Mouse (Mus musculus) inflammation-experienced regulatory T-cells, adult 6 months (primary cell): ENCODE data around the gene Sult4a1. TPM values are rescaled to one million over a fixed set of nuclear protein-coding genes. Genes with fewer than 3 reads are reported as not detected.
"Not testable (repeated sequence)": the region's sequence is repeated elsewhere in the genome, so short reads cannot be mapped to it uniquely, and the experiment has no call there.

Source experiments
- ATAC-seq: one replicate; pipeline ENCODE4 v1.8.0; 2017
- polyA plus RNA-seq, 3 experiments: library from polyadenylated mRNA; unstranded; fragments of 100-300 nt; shearing (Covaris generic); gene quantifications; one replicate each; pipeline ENCODE4 v1.2.1; 2017

The Sult4a1 gene
- under 1 TPM in 1 of 3 experiments, not detected in 2; 0.29 TPM for polyA plus RNA-seq

- no peak for ATAC-seq
Observed at GRCm38 (mm10) chr15:84105105-84105923, at the start of gene Sult4a1. Sult4a1 (minus strand) TSS chr15:84105754.

DNA sequence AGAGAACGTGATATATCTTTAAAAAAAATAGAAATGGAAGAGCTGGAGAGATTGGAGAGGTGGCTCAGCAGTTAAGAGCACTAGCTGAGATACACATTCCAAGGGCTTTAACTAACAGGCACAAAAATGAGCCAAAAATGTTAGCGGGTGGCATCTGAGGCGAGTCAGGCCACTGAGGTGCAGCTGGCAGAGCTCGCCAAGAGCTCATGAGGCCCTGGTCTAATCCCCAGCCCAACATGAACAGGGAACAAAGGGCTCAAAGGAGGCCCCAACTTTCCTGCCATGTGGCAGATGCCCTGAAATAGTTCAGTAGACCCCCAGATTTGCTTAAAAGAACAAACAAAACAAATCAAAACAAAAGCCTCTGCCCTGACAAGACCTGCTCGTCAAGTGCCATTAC lies 35.4 kb upstream of the Sult4a1 start:
- ATAC-seq: no peak

- ATAC-seq: no peak
Observed at GRCm38 (mm10) chr15:84140109-84140508, 34.6 kb upstream of the Sult4a1 start.

DNA sequence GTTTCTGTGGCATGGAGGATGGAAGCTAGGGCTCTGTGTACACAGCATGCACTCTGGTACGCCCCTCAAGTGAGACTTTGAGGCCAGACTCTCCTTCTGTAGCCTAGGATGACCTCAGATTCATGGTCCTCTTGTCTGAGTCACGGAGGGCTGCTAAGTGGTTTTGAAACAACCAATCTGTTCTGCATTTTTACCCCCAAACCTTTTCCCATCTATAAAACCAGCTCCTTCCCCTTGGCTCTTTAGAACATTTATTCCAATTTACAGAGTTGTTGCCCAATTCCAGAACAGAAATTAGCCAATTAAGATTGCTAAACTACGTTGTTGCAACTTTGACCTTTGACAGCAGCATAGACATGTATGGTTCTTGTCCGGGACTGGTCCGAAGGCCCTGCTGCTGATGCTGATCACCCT lies 34.0 kb upstream of the Sult4a1 start:
- ATAC-seq: no peak

- no peak for ATAC-seq
Observed at GRCm38 (mm10) chr15:84136473-84137415, 31.2 kb upstream of the Sult4a1 start.

GRCm38 (mm10) chr15:84135472-84135871 lies 29.9 kb upstream of the Sult4a1 start:
- ATAC-seq: no peak

- no peak for ATAC-seq
Observed at GRCm38 (mm10) chr15:84133440-84133839, 27.9 kb upstream of the Sult4a1 start.

GRCm38 (mm10) chr15:84131971-84132370 lies 26.4 kb upstream of the Sult4a1 start:
- no peak for ATAC-seq

GRCm38 (mm10) chr15:84131096-84131786 lies 25.7 kb upstream of the Sult4a1 start:
- ATAC-seq: no peak

DNA sequence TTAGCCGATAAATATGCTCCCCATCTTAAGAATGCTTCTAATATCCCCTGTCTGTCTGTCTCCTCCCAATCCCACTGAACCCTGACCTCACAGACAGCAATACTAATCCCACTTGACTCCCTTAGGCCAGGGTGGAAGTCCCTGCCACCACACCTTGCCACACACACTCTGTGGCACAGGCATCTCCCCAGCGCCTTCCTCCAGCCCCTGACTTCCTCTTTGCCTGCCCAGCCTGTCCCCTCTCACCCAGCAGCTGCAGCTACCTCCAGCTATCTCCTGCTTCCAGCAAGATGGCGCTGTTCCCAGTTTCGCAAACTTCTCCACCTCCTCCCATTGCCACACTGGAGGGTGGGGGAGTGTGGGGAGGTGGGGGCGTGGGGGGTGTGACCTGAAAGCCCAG lies 21.3 kb upstream of the Sult4a1 start:
- ATAC-seq: no peak

DNA sequence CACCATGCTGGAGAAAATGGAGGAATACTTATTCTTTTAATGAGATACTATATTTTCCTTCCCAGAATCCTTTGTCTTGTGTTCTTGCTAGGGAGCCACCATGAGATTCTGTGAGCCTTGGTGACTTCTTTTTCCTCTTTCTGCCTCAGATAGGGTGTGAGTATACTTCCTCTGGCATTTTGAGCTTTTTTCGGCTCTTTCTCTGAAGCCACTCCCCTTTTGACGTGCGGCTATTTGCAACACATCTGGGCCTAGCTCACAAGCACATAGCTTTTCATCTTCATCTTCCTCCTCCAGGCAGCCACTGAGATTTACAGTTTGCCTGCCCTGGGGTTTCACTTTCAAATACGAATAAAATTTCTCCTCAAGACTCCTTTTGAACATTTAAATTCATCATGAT lies 20.9 kb upstream of the Sult4a1 start:
- ATAC-seq: no peak

- no peak for ATAC-seq
Observed at GRCm38 (mm10) chr15:84124086-84124485, 18.5 kb upstream of the Sult4a1 start.

DNA sequence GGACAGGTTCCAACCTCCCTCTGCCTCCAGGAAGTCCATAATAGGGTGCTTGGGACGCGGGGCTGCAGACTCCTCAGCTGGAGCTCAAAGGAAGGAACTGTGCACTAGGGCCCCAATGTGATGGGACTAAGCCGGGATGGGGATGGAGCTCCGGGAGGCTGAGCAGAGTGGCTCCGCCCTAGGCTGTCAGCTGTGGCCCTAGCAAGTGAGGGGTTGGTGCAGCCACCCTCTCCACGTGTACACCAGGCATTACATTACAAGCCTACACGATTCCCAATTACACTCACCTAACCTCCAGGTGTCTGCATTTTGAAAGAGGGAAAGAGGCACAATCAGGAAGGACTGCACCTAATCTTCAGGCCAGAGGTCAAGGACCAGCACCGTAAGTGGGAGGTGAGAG lies 17.5 kb upstream of the Sult4a1 start, which contains the start of gene Pnpla5:
Pnpla5 (minus strand) TSS at position 101 of the 400 bp plus-strand sequence.
- ATAC-seq: no peak

DNA sequence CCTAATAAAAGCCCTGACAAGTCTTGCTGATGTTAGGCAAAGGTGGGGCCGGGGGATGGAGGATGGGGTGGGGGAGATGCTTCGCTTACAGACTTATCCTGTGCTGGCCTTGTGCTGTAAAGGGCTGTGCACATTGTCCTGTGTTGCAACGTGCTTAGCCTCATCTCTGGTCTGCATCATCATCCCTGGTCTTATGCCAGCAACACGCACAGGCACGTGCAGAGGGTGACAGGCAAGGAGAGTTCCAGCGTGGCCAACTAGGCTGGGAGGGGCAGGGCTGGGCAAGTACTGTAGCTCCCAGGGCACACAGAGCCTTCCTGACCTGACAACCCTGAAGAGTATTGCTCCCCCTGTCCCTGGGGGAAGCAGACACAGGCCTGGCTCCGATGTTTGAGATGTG lies 15.5 kb upstream of the Sult4a1 start:
- ATAC-seq: no peak

DNA sequence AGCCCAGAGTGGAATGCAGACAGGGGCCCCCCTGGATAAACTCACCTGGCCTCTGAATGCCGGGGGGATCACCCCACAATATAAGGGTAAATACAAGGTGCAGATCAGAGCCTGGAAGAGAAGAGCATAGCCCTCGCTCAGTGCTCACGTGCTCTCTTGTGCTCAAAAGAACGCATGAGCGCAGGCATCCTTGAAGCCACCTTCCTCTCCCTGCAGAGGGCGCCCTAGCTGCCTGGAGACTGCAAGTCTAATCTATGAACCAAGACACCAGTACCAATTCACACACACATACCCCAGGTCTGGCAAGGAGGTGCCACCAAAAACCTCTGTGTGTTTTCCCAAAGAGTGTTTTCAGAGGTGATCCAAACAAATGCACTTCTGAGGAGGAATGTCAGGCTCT lies 15.1 kb upstream of the Sult4a1 start:
- no peak for ATAC-seq

DNA sequence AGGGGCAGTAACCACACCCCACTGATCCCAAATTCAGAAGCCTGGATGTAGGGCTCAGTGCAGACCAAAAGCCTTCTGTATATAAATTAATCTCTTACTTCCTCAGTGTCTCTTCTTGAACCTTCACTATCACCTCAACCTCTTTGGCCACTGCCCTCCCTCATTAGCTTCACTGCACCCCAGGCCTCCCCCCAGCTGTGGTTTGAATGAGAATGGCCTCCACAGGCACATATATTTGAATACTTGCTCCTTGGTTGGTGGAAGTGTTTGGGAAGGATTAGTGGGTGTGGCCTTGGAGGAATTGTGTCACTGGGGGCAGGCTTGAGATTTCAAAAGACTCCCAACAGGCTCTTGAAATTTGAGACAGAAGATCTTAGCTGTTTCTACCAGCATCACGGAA lies 10.9 kb upstream of the Sult4a1 start:
- ATAC-seq: no peak

DNA sequence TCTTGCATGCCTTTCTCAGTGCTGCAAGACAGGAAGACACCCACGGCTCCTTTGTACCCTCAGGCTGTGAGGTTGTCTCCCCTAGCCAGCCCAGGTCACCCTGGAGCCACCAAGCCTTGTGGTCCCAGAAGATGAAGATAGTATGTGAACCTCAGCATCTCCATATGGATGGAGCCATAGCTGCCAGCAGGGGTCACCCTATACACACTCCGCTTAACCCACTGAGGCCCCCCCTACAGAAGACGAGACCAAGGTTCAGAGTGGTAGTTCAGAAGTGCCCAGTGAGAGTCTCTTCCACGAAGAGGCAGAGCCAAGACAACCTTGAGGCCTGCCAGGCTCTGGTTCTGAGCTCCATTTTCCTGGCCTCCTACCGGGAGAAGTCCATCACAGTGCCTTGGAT lies 10.2 kb upstream of the Sult4a1 start:
- ATAC-seq: no peak

DNA sequence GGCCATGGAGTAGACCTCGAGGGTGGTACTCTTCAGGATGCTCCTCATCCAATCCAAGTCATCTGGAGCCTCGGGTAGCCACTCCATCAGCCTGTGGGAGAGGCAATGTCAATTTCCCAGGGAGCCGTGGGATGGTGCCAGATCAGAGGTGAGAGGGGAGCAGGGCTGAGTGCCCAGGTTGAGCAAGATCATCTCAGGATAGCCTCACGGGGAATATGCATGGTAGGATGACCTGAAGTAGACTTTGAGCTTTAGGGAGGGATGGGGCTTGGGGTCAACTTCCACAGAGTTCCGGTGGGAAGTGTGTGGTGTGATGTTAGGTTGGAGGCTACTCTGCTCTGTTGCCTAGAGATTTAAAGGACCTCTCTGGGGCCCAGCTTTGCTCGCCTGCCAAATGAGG lies 8.3 kb upstream of the Sult4a1 start:
- no peak for ATAC-seq

DNA sequence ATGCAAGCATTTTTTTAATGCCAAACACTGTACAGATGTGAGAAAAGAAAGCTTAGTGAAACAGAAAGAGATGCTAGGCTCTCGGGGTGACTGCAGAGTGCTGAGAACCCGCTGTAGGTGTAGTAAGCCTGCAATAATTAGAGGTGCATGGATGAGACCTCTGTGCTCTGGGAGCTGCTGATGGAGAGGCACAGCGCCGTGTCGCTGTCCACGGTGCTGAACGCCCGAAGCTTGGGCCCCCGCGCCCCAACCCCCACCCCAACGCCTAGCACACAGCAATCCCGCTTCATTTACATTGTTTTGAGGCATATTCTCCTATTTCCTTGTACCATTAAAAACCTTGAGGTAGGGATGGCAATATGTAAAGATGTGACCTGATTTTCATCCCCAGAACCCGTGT lies 3.3 kb upstream of the Sult4a1 start:
- ATAC-seq: no peak

GRCm38 (mm10) chr15:84105924-84106500 lies 458 bp upstream of the Sult4a1 start:
- ATAC-seq: no peak

- ATAC-seq: no peak
Observed at GRCm38 (mm10) chr15:84104626-84105025, 928 bp downstream of the Sult4a1 start.

- not testable (repeated sequence) for ATAC-seq
Observed at GRCm38 (mm10) chr15:84097536-84097935, 8.0 kb downstream of the Sult4a1 start.
